Mouse (Mus musculus) layer of hippocampus, adult 2 months (tissue): ENCODE data around the gene Itgb2. TPM values are rescaled to one million over a fixed set of nuclear protein-coding genes. Genes with fewer than 3 reads are reported as not detected.
A peak's percentile ranks its signal among the peaks of the same experiment; 100 is the strongest.

Source experiments
- DNase-seq, 2 experiments: peaks; one replicate each; pipeline ENCODE4 v3.0.0; 2022; ENCODE audit warnings: low spot score in 2 of 2
- H3K27ac ChIP-seq: fragments of 200-600 bp; 2 replicates; pipeline ENCODE4 v1.8.1; 2022
- H3K4me3 ChIP-seq: fragments of 200-600 bp; 2 replicates; pipeline ENCODE4 v1.8.1; 2022; ENCODE audit warnings: mild to moderate bottlenecking
- CTCF ChIP-seq: fragments of 200-600 bp; conservative IDR thresholded peaks from 2 replicates; pipeline ENCODE4 v1.8.1; 2022; ENCODE audit warnings: antibody characterized with exemption, mild to moderate bottlenecking, moderate library complexity
- total RNA-seq, 2 experiments: library from RNA; stranded (reverse); gene quantifications; 2 replicates each; pipeline ENCODE4 v1.2.3; 2021

Itgb2 gene
- total RNA-seq, 2 experiments from 2014 or later, result 3.3 to 4.6 TPM

DNA sequence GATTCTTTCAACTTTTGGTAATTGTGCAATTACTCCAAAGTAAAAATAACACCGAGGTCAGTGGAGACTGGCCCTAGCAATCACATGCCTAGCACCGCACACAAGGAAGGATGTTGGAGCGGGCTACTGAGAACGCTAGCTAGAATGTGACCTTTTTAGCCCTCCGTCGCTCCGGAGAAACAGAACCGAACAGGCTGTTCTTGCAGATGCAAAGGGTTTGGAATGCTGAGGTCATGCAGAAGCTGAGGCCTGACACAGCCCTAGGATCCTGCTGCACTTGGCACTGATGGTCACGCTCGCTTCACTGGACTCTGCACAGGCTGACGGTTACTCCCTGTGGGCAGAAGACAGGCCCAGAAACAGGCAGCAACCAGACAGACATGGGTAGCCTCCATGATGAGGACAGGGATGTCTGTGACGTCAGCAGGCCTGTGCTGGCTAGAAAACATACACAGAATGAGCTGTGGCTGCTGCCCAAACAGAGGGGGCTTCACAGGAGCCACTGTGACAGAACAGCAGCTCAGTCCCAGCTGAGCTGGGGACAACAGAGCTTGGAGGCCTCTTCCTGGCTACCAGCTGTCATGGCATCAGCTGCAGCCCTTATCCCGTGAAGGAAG is 23.0 kb upstream of the Itgb2 start:
- DNase-seq, result no peak
- peak overlapping the region; percentile 28 for H3K27ac ChIP-seq
- TF ChIP-seq CTCF, result no peak
- no peak overlapping the region for H3K4me3 ChIP-seq

DNA sequence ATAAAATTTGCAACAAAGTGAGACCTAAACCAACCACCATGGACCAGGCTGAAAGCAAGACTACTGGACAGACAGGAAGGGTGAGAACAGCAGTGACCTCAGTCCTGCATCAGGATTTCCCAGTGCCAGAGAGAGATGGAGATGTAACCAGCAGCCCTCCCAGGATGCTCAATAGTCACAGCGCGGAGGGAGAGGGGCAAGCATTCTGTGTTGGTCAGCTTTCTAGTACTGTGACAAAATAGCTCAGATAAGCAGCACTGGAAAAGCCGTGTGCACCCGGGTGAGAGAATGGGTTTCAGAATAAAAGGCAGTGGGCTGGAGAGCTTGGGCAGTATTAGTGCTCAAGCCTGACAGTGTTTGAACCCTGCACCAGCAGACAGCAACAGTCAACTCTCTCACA is 22.3 kb upstream of the Itgb2 start:
- DNase-seq, result no peak

DNA sequence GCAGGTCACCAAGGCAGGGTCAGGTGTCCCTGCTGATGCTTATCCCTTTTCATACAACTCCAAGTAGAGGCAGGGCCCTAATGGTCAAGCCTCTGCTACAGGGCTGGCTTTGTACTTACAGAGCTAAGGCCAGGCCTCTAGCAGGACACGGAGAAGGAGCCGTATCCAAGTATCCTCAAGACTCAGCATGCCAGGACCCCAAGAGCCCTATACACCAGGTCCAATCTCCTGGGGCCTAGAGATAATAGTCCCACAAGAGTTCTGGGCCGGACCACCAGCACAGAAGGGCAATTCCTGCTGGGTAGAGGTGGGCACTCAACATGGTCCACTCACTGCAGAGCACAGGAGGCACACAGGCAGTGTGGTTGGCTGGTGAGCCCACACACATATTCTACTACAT is 21.3 kb upstream of the Itgb2 start:
- no peak for TF ChIP-seq CTCF
- Histone ChIP-seq H3K27ac (no peak overlapping the region), H3K4me3 (no peak overlapping the region)
- DNase-seq, result no peak

More for the DNA sequence above, 22.3 kb upstream of the Itgb2 start:
- Histone ChIP-seq H3K4me3 (no peak overlapping the region), H3K27ac (no peak overlapping the region)
- TF ChIP-seq CTCF, result no peak

DNA sequence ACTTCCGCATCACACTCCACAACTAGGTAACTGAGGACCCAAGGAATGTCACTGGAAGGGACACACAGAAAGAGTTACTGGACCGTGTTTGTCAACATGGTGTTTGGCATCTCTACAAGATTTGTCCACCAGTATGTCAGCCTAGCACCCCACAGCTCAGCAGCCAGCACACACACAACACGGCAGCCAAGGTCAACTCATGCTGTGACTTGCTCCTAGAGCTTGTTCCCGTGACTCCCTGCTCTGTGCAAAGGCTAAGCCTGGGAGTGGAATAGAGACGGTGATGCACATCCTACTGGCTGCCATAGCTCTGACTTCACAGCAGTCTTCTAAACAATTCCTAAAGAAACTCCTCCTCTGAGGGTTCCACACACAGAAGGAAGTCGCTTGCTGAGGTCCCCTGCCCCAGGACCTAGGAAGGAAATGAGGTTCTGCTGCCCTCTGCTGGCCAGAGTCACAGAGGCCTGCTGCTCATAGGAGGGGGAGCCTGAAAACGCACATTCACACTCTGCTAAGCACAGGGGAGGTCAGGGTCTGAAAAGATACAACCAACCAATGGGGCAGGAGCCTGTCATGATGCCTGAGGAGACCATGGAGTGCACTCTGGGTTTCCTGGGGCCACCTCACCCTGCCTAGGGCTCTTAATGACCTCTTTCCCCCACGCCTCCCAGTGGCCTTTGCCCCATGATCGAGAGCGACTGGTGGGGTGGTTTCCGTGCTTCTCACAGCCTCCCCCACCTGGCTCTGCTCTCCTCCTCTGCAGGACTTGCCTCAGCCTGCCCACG is 20.5 kb upstream of the Itgb2 start:
- peak; percentile 95 for TF ChIP-seq CTCF
- Histone ChIP-seq H3K27ac (peak overlapping the region; percentile 46; the same call in 1 of the 2 replicates), H3K4me3 (no peak overlapping the region)
- peak; percentile 74 to 88 for DNase-seq

DNA sequence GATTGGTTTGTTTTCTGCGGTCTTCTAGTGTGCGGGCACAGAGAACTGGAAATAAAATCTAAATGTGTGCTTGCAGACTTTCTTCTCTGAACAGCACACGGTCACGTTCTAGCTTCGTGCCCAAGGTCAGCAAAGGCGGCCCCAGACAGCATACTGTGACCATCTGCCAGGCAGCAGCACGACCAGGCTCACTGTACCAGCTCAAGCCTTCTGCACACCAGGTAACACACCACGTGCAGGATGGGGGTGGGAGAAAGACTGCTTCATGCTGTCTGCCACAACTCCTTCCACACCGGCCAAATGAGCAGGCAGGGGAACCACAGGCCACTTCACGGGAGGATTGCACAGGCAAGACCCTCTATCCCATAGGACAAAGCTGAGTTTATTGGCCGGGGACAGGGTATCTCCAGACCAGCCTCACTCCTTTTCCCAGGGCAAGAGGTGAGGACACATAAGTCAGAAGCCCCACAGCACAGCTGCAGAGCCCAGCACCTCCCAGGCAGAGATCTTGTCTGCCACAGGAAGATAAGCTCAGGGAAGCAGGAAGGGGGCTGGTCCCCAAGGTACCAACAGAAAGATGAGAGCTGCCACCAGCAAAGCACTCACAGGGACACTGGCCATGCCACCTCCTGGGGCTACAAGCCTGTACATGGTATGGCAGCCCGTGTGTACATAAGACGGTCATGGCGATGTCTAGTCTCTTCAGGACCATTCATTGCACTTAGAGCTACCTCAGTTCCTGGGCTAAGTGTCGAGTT is 19.6 kb upstream of the Itgb2 start:
- no peak overlapping the region for H3K4me3 ChIP-seq

DNA sequence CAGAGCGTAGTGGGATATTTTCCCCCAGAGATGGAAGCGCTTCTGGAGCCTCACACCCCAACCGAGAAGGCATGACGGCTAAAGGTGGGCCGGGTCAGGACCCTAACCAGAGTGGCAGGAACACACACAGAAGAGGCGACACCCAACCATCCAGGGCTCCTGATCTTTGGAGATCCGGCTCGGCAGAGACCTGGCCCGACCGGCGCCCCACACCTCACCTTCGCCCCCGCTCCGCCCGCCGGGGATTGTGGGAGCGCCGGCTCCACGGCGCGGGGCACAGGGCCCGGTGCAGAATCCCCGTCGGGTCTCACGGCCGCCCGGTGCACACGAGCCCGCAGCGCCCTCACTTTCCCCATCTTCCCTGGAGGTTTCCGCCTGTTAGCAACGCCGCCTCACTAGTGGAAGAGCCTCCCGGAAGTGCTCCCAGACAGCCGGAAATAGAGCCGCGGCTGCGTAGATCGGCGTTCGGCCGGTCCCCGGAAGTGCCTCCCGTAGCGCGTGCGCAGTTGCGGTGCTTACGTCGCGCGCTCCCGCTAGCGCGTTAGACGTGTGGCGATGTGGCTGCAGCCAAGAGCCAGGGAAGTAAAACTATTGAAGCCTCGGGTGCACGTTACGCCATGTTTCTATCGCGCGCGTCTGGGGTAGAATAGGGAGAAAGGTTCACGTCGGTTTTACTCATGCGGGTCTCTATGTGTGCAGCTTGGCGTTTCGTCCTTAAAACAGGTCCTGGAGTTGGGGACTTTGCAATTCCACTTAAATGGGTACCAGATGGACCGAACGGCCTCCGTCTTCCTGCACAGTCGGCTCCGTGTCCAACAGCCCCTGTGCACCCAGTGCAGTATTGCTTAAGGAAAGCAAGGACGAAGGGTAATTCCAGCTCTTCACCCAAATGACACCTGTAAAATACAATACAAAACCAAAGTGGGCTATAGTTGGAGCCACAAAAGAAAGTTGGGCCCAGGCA is 14.4 kb upstream of the Itgb2 start, which contains the start of gene Fam207a:
Gene Fam207a, minus strand, starts transcription at position 401 of the 964 bp plus-strand sequence.
- peak; percentile 94 for DNase-seq
- peak within 1 kb of the TSS; percentile 86 for H3K4me3 ChIP-seq
- H3K27ac ChIP-seq, result peak within 1 kb of the TSS; percentile 88
- no peak for TF ChIP-seq CTCF

More for the DNA sequence above, 19.6 kb upstream of the Itgb2 start:
- H3K27ac ChIP-seq, result peak overlapping the region; percentile 46; the same call in 1 of the 2 replicates
- no peak for TF ChIP-seq CTCF
- DNase-seq, result no peak

DNA sequence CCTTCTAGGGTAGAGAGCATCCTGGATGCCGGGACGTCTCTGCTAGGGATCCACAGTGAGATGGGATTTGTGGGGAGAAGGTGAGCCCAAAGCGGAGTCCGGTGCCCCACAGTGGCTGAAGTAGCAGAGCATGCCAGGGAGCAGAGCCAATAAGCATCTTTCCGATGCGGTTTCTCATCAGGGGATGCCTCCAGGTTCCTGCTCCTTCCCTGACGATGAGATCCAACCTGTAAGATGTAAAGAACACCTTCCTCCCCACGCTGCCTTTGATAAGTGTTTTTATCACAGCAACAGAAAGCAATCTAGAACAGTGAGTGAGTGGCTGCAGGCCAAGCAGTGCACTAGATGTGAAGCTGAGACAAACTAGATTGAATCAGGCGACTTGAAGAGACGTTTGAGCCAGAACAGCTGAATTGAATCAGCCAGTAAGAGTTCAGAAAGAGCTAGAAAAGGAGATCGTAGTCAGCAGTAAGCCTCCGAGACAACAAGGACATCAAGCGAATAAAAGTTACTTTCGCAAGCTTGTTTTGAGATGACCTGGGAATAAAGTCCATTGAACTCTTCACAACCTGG is 13.6 kb upstream of the Itgb2 start:
- no peak for TF ChIP-seq CTCF
- DNase-seq, result no peak
- Histone ChIP-seq H3K27ac (peak overlapping the region; percentile 88), H3K4me3 (peak overlapping the region; percentile 86)

DNA sequence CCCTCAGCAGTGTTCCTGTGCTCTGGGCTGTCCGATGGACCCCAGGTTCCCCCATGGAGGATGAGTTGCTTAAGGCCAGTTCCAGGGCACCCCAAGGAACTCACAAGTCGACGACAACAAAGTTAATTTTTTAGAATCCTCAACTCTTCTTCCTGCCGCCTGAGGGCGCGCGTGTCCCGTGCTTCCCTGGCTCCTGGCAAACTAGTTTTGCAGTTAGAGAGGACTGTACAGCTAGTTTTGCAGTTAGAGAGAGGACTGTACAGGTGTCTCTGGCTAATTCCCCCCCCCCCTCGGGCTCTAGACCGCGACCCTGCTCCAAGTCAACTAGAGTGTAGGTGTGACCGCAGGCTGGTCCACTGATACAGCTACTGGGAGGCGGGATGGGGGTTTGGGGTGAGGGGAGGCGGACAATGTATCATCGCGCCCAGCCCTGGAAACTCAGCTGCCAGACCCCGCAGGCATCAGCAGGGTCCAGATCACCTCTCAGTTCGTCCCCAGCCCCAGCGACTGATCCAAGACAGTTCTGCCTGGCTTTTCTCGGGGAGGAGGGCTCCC is 12.9 kb upstream of the Itgb2 start:
- peak; percentile 83 for TF ChIP-seq CTCF
- peak; percentile 47 to 66 for DNase-seq
- no peak overlapping the region for H3K4me3 ChIP-seq
- H3K27ac ChIP-seq, result no peak overlapping the region

DNA sequence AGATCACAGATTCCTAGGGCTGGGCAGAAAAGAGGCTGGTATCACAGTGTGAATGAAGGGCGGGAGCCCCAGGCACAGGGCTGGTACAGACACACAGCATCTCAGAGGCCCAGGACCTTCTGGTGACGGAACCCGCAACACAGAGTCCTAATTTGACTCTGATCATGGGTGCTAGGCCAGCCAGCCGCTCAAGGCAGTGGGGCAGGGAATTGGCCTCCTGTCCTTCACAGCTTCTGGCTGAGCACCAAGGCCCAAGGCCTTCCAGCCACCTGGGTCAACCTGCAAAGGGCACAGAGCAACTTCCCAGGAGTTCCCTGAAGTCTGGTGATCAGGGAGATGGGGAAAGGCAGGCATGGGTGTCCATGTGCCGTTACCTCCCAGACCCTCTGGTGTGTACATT is 12.3 kb upstream of the Itgb2 start:
- no peak for TF ChIP-seq CTCF
- no peak for DNase-seq
- no peak overlapping the region for H3K27ac ChIP-seq
- H3K4me3 ChIP-seq, result no peak overlapping the region

DNA sequence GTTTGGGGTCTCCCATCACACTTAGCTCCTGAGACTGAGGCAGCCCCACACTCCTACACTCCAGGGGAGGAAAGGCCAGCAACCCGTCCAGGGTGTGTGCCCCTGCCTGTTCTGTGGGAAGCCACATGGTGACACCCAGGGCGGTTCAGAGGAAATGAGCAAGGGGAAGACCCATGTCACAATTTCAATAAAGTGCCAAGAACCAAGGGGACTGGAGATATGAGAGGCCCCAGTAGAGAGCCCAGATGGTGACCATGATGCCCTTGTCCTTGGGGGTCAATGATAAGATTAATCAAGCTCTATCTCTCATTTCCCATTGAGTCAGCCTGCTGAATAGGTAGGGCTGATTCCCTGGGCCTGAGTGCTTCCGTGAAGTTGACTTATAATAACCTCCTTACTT is 10.9 kb upstream of the Itgb2 start:
- no peak for TF ChIP-seq CTCF
- Histone ChIP-seq H3K27ac (no peak overlapping the region), H3K4me3 (no peak overlapping the region)
- DNase-seq, result no peak

DNA sequence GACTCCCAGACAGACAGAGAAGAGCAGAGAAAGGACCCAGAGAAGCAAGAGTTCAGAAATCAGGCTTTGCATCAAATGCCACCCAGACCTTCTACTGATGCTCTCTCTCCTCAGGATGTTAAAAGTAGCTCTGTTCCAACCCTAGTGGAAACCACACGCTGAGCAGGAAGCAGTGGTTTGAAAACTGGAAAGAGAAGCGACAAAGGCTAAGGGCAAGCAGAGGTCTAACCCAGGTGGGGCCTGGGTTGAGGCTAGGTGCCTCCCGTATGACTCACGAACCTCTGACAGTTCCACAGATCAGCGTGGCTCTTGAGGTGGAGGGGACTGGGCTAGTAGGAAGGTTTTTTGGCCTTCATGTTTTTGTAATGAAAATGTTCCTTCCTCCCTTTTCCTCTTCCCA is 9.6 kb upstream of the Itgb2 start:
- DNase-seq, result no peak
- no peak for TF ChIP-seq CTCF
- Histone ChIP-seq H3K27ac (no peak overlapping the region), H3K4me3 (no peak overlapping the region)
